Mouse (Mus musculus): Measurements from ENCODE around the gene Zfp229. TPM values are rescaled to one million over a fixed set of nuclear protein-coding genes. Genes with fewer than 3 reads are reported as not detected.
A peak's percentile ranks its signal among the peaks of the same experiment; 100 is the strongest.
"Not testable (repeated sequence)": the region's sequence is repeated elsewhere in the genome, so short reads cannot be mapped to it uniquely, and the experiment has no call there.

The Zfp229 gene
- total RNA-seq (2021), result 1 to 10 TPM; 4.4 to 7.0 TPM
- long read RNA-seq, experiment 1, partial matches to known transcripts, result 1 of 1 reads
- long read RNA-seq, experiment 1, other reads (novel, unspliced or antisense), result 0 of 1 reads
- long read RNA-seq, experiment 2, full-length matches to known transcripts, result 1 of 2 reads
- long read RNA-seq, experiment 2, partial matches to known transcripts, result 1 of 2 reads
- long read RNA-seq, experiment 2, other reads (novel, unspliced or antisense), result 0 of 2 reads

GRCm38 (mm10) chr17:21730495-21730894 is at the start of gene Zfp229:
Gene Zfp229, plus strand, starts transcription at chr17:21730795.
- not testable (repeated sequence) for DNase-seq

- DNase-seq, result no peak
These were observed 39.0 kb upstream of the Zfp229 start, which contains the start of gene Gm10226 for GRCm38 (mm10) chr17:21691560-21691959. Gene Gm10226, plus strand, starts transcription at chr17:21691860.

GRCm38 (mm10) chr17:21693342-21693741 is 37.3 kb upstream of the Zfp229 start:
- no peak for DNase-seq

GRCm38 (mm10) chr17:21696073-21696472 is 34.5 kb upstream of the Zfp229 start:
- no peak for DNase-seq

GRCm38 (mm10) chr17:21702281-21703240 is 28.0 kb upstream of the Zfp229 start:
- DNase-seq, result no peak

GRCm38 (mm10) chr17:21703414-21703813 is 27.2 kb upstream of the Zfp229 start:
- no peak for DNase-seq

- DNase-seq, result peak; percentile 82
These were observed 23.1 kb upstream of the Zfp229 start, which contains the start of gene Zfp760 for GRCm38 (mm10) chr17:21707343-21707996. Gene Zfp760, plus strand, starts transcription at chr17:21707741.

GRCm38 (mm10) chr17:21708401-21708800 is 22.2 kb upstream of the Zfp229 start:
- DNase-seq, result no peak

- no peak for DNase-seq
These were observed 2.5 kb downstream of the Zfp229 start for GRCm38 (mm10) chr17:21733049-21733448.

GRCm38 (mm10) chr17:21733529-21734031 is 3.0 kb downstream of the Zfp229 start:
- DNase-seq, result peak; percentile 62

GRCm38 (mm10) chr17:21752791-21753190 is 22.2 kb downstream of the Zfp229 start:
- no peak for DNase-seq

GRCm38 (mm10) chr17:21753342-21754208 is 23.0 kb downstream of the Zfp229 start:
- no peak for DNase-seq

GRCm38 (mm10) chr17:21770336-21770735 is 39.7 kb downstream of the Zfp229 start:
- DNase-seq, result no peak

GRCm38 (mm10) chr17:21792256-21792655 is 61.7 kb downstream of the Zfp229 start:
- no peak for DNase-seq

GRCm38 (mm10) chr17:21801373-21801772 is 70.8 kb downstream of the Zfp229 start:
- DNase-seq, result not testable (repeated sequence)

Other genes starting within 250 kb of the Zfp229 start
- 1 to 10 TPM; 1.1 to 1.4 TPM for gene Zfp53, start 241.8 kb upstream of the Zfp229 start, total RNA-seq (2021)
- gene Zfp52, start 195.3 kb upstream of the Zfp229 start, total RNA-seq (2021), result 1 to 10 TPM; 3.0 to 6.3 TPM
- gene Zfp948, start 163.8 kb upstream of the Zfp229 start, total RNA-seq (2021), result 1 to 10 TPM; 1.8 to 3.1 TPM
- 1 to 10 TPM; 1.8 to 2.0 TPM for gene Zfp983, start 80.2 kb upstream of the Zfp229 start, total RNA-seq (2021)
- gene Gm10226, start 38.9 kb upstream of the Zfp229 start, total RNA-seq (2021), result 1 to 10 TPM; 1.9 to 3.3 TPM
- gene Zfp760, start 23.1 kb upstream of the Zfp229 start, total RNA-seq (2021), result 1 to 10 TPM; 1.4 to 1.7 TPM
- gene Zfp820, start 115.0 kb downstream of the Zfp229 start, total RNA-seq (2021), result under 1 TPM; 0.43 to 0.46 TPM
- gene Zfp995, start 179.1 kb downstream of the Zfp229 start, total RNA-seq (2021), result under 1 TPM; 0.95 to 0.96 TPM
- gene Zfp942, start 231.7 kb downstream of the Zfp229 start, total RNA-seq (2021), result 1 to 10 TPM; 5.2 to 5.6 TPM
- gene Zfp943, start 231.8 kb downstream of the Zfp229 start, total RNA-seq (2021), result 10 to 100 TPM; 16.8 to 17.6 TPM

Measured in gastrocnemius, postnatal 25 days (tissue).